Mouse (Mus musculus) gonadal fat pad, adult 2 months (tissue): ENCODE data around the gene Brms1. TPM values are rescaled to one million over a fixed set of nuclear protein-coding genes. Genes with fewer than 3 reads are reported as not detected.
"Not testable (repeated sequence)": the region's sequence is repeated elsewhere in the genome, so short reads cannot be mapped to it uniquely, and the experiment has no call there.

Source experiments
- DNase-seq: peaks from one replicate; pipeline ENCODE4 v3.0.0-alpha.2; 2012; ENCODE audit warnings: low read depth
- polyA plus RNA-seq: library from polyadenylated mRNA; depleted of rRNA; stranded (reverse); fragments of >200 nt; gene quantifications from 2 replicates; pipeline ENCODE4 v1.2.3, GENCODE M21; 2012; rRNA removed

Gene Brms1
- 33.0 TPM in 2 replicates for polyA plus RNA-seq

- no peak for DNase-seq
Measured at GRCm38 (mm10) chr19:5040862-5041523, at the start of gene Brms1. TSS of gene Brms1 (plus strand) at chr19:5041354.

- DNase-seq: no peak
Measured at GRCm38 (mm10) chr19:4992371-4992770, 48.8 kb upstream of the Brms1 start.

DNA sequence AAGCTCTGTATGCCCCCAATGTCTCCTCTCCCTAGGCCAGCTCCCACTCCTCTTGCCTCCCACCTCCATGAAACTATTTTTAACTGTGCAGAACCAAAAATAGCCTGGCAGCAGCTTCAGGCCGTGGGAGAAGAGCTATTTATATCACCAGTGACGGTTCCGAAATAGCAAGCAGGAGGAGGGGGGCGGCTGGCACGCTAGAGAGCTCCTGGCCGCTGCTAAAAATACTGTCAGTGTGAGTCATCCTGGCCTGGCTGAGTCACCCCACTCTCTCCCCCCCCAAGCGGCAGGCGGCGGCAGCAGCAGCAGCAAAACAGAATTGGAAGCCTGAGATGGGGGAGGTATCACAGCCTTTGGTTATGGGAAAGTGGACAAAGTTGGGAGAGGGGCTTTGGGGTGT lies 48.2 kb upstream of the Brms1 start:
- no peak for DNase-seq

DNA sequence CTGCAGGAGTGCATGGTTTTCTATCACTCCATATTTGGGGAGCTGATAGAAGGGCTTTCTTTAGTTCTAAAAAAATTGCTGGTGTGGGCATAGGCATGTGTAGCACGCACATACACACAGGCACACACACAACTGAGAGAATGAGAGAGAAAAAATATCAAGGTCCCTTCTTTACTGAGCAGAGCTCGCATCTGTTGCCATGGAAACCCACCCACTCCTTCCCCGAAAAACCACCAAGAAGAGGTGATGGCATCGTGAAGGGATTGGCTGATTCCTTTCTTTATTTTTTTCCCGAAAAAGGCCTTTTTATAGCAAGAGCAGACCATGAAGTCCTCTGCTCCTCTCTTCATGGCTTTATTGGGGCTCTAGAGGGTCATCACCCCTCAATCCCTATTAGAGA lies 47.1 kb upstream of the Brms1 start:
- no peak for DNase-seq

DNA sequence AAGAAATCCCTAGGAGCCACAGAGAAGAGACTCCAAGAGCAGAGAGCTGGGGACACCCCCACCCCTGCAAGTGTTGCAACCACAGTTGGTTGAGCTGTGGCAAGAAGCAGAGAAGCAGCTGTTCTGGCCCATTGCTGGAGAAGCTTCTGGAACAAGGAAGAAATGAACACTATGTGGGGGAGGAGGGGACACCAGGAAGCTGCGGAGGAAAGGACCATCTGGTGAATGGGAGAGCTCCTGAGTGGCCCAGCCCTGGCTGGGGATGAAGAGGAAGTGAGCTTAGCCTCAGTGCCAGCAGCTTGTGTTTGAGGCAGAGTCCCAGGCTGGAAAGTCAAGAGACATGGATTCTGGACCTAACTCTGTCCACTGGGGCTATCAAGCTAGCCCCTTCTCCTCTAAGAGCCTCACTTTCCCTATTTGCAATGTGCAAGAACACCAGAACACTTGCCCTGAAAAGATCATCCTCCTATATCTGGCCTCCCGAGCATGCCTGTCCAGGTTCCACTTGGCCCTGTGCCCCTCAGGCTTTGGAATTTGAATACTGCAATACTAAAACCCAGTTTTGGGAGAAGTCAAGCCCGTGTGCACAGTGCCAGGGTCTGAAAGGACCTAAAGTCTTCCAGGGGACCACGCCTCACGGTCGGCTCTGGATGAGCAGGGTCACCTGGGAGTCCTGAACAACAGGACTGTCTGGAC lies 41.6 kb upstream of the Brms1 start:
- no peak for DNase-seq

GRCm38 (mm10) chr19:5001666-5002406 lies 39.3 kb upstream of the Brms1 start:
- no peak for DNase-seq

- not testable (repeated sequence) for DNase-seq
Measured at GRCm38 (mm10) chr19:5003644-5004043, 37.5 kb upstream of the Brms1 start.

- no peak for DNase-seq
Measured at GRCm38 (mm10) chr19:5004925-5005324, 36.2 kb upstream of the Brms1 start.

- no peak for DNase-seq
Measured at GRCm38 (mm10) chr19:5013138-5013537, 28.0 kb upstream of the Brms1 start.

DNA sequence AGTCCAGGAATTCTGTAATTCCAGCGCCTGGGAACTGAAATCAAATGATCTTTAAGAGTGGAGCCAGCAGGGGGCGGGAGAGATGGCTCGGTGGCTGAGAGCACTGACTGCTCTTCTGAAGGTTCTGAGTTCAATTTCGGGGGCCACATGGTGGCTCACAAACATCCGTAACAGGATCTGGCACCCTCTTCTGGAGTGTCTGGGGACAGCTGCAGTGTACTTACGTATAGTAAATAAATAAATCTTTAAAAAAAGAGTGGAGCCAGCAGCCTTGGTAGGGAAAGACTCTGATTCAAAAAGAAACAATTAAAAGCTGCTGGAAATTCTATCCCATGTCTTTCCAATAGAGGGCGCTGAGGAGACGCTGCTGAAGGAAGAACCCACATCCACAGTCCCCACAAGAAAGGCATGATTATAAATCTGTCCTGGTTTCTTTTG lies 26.2 kb upstream of the Brms1 start:
- no peak for DNase-seq

DNA sequence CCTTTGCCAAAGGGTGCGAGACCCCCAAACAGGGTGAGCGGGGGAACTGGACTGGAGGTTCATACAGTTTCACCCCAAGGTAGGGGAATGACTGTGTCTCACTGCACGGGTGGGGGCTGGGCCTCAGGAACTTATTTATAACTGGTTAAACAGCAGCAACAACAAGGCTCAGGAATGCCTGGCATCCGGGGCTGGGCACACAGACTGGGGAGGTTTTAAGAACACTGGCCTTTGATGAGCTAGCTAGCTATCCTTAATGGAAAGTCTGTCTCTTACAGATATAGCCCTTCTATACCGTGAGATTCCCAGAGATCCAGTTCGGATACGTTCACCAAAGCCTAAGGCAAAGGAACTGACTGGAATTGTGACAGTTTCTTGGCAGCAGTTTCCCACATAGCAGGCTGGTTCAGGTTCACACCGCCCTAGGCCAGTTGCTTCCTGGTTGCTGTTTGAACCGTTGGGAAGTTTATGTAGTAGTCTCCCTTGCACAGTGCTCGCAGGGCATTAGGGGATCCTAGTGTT lies 24.9 kb upstream of the Brms1 start:
- DNase-seq: peak; percentile 95

DNA sequence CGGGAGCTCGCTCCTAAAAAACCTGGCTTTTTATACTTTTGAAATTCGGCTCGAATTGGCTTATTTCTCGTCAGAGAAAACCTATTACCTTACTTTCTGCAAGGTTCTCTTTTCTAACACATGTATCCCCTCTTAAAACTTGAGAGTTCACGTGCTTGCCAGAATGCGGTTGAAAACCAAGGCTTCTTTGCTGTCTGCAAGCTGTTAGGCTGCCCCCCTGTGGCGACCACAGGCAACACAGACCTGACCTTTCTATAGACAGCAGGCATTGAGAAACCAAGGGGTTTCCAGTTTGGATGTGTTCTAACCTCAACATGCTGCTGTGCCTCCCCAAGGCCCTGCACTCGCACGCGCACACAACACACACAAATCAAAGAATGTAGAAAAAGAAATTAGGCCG lies 24.4 kb upstream of the Brms1 start:
- DNase-seq: no peak

- DNase-seq: no peak
Measured at GRCm38 (mm10) chr19:5017611-5018010, 23.5 kb upstream of the Brms1 start.

- no peak for DNase-seq
Measured at GRCm38 (mm10) chr19:5018191-5018590, 23.0 kb upstream of the Brms1 start.

DNA sequence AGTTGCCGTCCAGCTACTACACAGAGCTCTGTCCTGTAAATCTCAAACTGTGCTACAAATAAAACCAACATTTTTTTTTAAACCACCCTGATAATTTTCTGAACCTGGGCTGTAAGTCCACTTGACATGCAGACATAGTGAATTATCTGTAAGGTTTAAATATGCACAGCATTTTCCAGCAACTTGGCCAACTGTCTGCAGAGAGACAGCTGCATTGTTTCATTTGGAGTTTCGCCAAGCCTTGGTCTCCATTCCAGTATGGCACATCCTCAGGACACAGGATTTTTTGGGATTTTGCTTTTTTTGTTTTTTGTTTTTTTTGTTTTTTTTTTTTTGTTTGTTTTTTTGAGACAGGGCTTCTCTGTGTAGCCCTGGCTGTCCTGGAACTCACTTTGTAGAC lies 19.7 kb upstream of the Brms1 start:
- DNase-seq: no peak

DNA sequence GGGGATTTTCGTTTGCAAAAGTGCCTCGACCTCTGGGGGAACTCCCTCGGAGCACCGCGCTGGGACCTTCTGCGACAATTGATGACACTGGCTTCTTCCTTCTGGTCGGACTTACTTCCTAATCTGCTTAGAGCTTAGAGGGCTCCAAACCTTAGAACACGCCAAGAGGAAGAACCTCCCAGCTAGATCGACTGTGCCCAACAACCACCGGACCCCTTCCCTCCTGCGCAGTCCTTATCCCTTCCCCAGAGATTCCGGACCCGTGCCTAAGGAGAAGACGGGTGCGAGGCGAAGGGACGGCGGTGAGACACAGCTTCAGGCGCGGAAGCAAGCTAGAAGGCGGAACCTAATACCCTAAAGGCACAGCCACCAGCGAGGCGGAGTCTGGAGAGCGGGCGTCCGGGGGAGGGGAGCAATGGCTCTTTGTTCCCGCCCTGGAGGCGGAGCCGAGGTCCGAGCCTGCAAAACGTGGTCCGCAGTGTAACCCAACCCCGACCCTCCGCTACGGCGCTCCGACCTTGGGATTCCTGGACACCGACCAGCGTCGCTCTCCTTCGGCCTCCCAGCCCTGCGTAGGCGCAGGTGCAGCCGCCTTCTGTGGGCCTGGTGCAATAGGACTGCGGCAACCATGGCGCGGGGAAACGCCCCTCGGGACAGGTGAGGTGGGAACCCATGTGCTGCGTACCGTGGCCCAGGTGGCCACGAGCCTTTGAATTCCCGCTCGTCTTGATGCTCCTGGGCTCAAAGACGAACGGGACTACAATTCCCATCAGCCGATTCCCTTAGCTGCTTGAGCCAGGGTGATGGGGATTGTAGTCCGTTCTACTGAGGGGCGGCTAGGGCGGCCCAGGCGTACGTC lies 17.3 kb upstream of the Brms1 start, which contains the start of gene Slc29a2:
Slc29a2 (plus strand) TSS at position 240 of the 859 bp plus-strand sequence.
- no peak for DNase-seq

GRCm38 (mm10) chr19:5026111-5026510 lies 15.0 kb upstream of the Brms1 start:
- no peak for DNase-seq

GRCm38 (mm10) chr19:5032686-5033085 lies 8.5 kb upstream of the Brms1 start:
- no peak for DNase-seq

GRCm38 (mm10) chr19:5036577-5036976 lies 4.6 kb upstream of the Brms1 start:
- no peak for DNase-seq

DNA sequence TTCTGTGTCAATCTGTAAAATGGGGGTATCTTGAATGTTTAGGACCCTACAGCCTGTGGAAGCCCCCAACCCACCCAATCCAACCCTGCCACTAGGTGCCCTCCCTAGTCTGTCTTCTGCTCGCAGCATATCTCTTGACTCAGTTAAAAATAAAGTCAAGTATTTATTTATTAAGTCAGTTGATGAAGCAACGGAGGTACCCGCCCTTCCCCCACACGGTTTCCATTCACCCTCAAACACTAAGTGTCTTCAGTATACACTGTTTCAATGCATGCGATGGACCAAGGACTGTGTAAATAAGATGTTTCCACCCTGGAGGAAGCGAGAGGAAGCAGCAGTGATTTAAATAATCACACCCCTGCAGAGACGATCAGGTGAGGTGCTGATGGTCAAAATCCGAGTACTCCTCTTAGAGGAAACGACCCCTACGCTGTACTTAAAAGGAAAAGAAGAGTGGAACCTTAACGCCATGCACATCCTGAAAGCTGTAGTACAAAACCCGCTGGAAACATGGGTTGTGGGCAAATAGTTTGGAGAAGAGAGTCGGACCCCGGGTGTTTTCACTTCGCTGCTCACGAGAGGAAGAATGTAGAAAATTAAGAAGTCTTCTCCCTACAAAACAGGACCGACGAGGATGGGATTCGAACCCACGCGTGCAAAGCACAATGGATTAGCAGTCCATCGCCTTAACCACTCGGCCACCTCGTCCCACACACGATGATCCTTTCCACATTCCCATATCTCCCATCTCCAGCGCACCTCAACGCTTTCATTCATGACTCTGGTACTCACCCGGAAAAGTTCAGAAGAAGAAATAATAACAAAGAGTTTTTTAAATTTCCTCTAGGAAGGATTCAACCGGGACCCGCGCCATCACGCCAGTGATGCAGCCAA lies 3.2 kb upstream of the Brms1 start:
- DNase-seq: no peak
